Mouse (Mus musculus): ENCODE data around the gene Mylip.

Gene Mylip

GRCm38 (mm10) chr13:45389448-45390311 is at the start of gene Mylip:
TSS of gene Mylip (plus strand) at chr13:45389742.
- DNase-seq = peak; percentile 99 to 100

DNA sequence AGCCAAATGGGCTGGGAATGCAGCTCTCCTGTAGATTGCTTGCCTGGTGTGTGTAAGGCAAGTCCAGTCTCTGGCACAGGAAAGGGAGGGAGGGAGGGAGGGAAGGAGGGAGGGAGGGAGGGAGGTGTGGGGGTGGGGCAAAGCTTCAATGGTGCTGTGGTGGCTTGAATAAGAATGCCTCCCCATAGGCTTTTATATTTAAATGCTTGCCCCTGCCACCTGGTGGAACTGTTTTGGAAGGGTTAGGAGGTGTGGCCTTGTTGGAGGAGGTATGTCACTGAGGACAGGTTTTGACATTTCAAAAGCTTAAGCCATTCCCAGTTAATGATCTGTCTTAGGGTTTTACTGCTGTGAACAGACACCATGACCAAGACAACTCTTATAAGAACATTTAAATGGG is 47.6 kb upstream of the Mylip start:
- DNase-seq = no peak

DNA sequence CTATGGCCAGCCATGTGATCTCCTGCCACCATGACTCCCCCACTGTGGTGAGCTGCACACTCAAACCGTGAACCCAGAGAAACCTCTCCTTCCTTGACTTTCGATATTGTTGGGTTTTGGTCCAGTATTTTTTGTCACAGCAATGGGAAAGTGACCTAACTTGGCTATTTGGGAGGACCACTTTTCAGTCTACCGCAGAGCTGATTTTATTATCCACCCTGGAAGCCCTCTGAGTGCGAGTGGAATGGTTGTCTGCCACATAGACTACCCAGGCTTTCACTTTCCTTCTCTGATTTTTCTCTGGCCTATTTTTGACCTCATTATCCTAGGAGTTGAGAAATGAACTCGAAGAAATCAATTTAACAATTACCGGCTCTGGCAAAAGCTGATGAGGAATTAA is 46.0 kb upstream of the Mylip start:
- no peak for DNase-seq

- no peak for DNase-seq
Measured at GRCm38 (mm10) chr13:45343966-45344365, 45.6 kb upstream of the Mylip start.

DNA sequence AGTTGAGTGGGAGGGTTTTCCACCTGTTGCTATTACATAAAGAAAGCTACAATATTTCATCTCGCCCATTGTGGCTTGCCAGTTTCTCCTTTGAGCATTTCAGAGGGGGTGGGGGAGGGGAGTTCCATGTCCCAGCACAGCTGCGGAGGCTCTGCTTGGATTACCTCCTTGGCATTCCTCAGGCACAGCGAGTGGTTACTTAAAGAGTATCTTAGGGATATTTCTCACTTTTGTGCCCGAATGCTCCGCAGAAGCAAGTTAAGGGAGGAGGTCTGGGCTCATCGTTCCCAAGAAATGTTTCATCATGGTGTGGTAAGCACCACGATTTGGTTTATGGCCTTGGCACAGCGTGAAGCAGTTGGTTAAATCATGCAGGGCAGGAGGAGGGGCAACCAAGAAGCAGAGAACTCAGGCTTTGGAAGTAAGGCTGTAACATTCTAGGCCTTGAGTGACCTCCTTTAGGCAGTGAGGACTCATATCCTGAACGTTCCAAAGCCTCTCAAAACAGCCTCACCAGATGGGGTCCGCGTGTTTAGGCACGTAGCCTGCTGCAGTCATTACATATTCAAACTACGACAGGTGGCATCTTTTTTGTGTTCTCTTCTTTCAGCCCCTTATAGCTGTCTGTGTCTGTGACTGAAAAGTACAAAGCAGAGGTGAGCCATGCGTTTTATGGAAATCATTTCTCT is 43.9 kb upstream of the Mylip start:
- DNase-seq = no peak

DNA sequence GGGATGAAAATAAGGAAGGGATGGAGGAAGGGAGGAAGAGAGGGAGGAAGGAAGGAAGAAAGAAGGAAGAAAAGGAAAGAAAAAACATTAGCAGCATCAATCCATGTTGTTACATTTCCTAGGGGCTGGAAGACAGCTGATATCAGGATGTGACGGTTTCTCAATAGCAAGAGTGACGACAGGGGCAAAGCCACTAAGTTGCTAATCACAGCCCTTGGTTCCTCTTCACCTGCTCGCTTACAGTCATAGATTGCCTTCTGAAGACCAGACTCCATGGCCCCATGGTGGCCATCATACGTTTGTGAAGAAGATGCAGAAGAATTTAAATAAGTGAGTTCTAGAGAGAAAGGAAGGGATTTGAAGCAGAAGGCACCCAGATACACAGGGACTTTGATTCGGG is 38.1 kb upstream of the Mylip start:
- no peak for DNase-seq

GRCm38 (mm10) chr13:45354824-45355223 is 34.7 kb upstream of the Mylip start:
- no peak for DNase-seq

GRCm38 (mm10) chr13:45358208-45358607 is 31.3 kb upstream of the Mylip start:
- DNase-seq = no peak

- DNase-seq = no peak
Measured at GRCm38 (mm10) chr13:45358676-45359323, 30.7 kb upstream of the Mylip start.

DNA sequence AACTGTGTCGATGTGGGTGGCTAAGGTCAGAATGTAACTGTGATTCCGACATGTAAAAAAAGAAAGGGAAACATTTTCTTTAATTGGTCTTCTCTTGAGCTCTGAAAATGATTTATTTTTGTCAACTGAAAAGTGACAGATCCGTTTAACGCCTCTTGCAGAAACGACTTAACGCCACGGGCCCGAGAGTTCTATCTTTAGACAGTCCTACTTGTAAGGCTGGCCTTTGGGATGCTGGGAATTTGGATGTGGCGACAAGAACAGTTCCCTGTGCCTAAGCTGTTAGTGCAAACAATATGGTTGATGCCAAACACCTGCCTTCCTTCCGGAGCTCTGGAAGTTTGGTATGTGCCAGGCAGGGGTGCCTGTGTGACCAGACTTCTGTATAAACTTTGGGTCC is 23.8 kb upstream of the Mylip start:
- DNase-seq = no peak

DNA sequence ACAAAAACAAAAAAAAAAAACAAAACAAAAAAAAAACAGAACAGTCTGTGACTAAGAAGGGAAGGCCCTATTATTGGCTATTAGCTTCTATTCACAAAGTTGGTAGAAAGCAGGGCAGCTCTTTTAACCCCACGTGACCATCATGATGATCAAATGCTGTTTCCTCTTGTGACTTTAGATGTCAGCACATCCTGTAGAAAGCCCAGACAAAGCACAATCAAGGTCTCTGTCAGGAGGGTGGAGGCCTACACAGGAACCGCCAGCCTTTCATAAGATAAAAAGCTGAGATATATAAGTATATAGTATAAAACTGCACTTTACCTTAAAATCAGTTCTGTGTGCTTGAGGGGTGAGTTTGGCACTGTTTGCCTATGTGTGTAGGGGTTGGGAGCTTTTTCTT is 17.9 kb upstream of the Mylip start:
- DNase-seq = no peak

DNA sequence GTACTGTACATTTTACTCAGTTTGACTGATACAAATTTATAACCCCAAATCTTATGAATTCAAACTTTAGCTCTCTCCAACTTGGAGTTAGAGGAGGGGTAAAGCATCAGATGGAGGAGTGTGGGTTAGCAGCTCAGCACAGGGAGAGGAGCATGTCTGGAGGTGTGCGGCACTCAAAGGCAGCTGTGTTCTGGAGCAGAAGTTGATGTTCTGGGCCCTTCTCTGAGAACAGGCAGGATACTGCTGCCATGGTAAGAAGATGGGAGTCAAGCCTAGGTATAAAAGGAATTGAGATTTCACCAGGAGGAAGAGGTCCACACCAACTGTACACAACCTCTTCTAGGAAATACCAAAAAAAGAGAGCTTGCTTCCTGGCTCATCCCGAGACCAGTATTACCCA is 17.1 kb upstream of the Mylip start:
- no peak for DNase-seq

DNA sequence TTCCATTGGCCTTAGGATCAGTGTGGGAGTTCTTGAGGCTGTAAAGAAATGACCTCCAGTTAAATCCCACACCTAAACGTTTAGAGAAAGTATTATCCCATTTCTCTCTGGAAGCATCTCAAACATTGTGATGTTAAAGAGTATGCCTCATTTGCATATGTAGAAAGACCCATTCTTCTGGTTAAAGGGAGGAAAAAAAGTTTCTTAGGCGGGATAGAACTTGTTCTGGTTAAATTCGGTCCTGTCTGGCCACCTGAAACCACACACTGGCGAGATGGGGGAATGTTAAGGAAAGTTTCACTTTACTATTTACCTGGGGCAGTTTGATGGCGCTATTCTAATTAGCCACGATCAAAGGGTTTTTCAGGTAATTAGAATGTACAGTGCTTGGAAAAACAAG is 14.7 kb upstream of the Mylip start:
- DNase-seq = no peak

- no peak for DNase-seq
Measured at GRCm38 (mm10) chr13:45382208-45382607, 7.3 kb upstream of the Mylip start.

- DNase-seq = no peak
Measured at GRCm38 (mm10) chr13:45384636-45385035, 4.9 kb upstream of the Mylip start.

DNA sequence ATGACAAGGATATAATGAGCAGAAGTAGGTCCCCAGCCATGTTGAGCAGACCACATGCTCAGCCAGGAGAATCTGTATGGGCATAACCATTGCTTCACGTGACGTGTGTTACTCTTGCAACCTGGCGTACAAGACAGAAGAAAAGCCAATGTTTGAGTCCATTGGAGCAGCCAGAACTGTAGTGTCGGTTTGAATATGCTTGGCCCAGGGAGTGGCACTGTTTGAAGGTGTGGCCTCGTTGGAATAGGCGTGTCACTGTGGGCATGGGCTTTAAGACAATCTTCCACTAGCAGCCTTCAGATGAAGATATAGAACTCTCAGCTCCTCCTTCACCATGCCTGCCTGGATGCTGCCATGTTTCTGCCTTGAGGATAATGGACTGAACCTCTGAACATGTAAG is 4.0 kb upstream of the Mylip start:
- DNase-seq = no peak

DNA sequence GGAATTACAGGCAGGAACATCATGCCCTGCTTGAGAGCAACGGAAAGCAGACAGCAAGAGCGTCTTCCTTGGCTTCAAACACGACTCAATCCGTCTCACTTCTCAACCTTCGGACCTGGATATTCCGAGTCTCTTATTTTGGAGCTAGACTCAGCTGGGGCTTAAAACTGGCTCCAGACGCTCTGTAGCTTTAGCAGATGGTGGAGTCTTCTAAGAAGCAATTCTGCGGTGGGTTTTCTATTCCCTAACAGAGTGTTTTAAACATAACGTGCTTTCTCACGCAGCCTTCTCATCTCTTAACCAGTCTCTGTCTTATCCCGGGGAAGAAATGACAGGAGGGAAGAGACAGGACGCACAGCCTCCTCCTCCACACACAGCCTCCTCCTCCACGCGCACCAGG is 3.3 kb upstream of the Mylip start:
- no peak for DNase-seq

DNA sequence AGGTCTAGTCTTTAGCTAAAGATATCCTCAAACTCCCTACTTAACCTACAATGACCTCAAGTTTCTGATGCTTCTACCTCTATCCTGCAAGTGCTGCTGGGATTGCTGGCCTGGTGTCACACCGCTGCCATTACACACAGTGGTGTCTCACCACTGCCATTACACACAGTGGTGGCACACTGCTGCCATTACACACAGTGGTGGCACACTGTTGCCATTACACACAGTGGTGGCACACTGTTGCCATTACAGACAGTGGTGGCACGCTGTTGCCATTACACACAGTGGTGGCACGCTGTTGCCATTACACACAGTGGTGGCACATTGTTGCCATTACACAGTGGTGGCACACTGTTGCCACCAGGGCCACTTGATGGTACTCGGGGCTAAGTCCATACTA is 2.3 kb upstream of the Mylip start:
- no peak for DNase-seq

GRCm38 (mm10) chr13:45388254-45388805 is 1.2 kb upstream of the Mylip start:
- no peak for DNase-seq

GRCm38 (mm10) chr13:45388889-45389288 is 653 bp upstream of the Mylip start:
- DNase-seq = no peak

DNA sequence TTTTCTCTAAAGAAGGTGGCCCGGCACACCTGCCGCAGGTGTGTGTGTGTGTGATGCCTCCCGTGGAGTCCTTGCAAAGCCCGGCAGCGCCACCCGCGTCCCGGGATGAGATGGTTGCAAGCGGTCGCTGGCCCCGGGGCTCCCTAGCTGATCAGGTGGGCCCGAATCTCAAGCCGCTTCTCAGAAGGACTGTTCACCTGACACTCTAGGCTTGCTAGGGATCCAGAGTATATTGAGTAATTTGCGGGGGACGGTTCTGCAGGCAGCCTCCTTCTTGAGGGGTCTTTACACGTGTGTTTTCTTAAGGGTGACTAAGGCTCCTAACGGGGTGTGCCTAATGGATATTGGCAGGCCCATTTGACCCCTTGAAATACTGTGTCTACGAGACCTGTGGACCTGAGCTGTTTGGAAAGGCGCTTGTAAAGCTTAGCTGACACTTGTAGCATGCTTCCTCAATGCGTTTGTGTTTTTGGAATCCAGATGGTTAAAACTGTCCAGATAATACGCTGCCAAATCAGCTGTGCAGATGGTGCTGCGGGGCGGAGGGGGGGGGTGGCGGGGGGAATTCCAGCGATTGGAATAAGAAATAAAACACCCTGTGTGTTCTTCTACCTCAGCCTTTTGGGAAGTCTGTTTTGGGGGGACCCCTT is 895 bp downstream of the Mylip start:
- DNase-seq = peak; percentile 57 to 72

GRCm38 (mm10) chr13:45390962-45391853 is 1.7 kb downstream of the Mylip start:
- no peak for DNase-seq

All from cerebellum, postnatal 25 days (tissue).